ENCODE assay signal across 8 mouse cellular contexts in genomic region chr12:73585850-73586249, GRCm38 (mm10). TPM values are rescaled to one million over a fixed set of nuclear protein-coding genes. Genes with fewer than 3 reads are reported as not detected.
DNase-seq lines count a peak whose midpoint lies in the region; ATAC-seq and TF ChIP-seq lines count a peak whose summit lies in the region.

No protein-coding gene starts in this region.

- peak overlapping the region; percentile 96 for H3K4me2 ChIP-seq in kidney, postnatal 0 days (ENCODE audit: low read length)
- H3K4me2 ChIP-seq in embryonic facial prominence, embryonic 15.5 days (replicated peaks) = peak overlapping the region; percentile 88
- H3K4me2 ChIP-seq in neural tube, embryonic 13.5 days = peak overlapping the region; percentile 80

- no peak for DNase-seq in kidney, postnatal 0 days (ENCODE audit: low spot score)
- no peak for DNase-seq in kidney, adult 8-10 months
- DNase-seq in limb, embryonic 10.5 days (ENCODE audit: low spot score) = no peak
- DNase-seq in layer of hippocampus, adult 11-12 months (ENCODE audit: low spot score) = no peak
- no peak for DNase-seq in urinary bladder, postnatal 36 days (ENCODE audit: low spot score in 2 of 2)
- DNase-seq in frontal cortex, postnatal 10 days (ENCODE audit: low spot score in 2 of 2) = no peak

- H3K4me1 ChIP-seq in kidney, postnatal 0 days (replicated peaks; ENCODE audit: insufficient read depth, low read length) = no peaks in the 10 kb centered on the region
- peaks cover 18% of the 10 kb centered on the region for H3K4me1 ChIP-seq in embryonic facial prominence, embryonic 15.5 days
- H3K4me1 ChIP-seq in limb, embryonic 10.5 days = peaks cover 24% of the 10 kb centered on the region
- H3K4me1 ChIP-seq in neural tube, embryonic 13.5 days (replicated peaks) = peaks cover 21% of the 10 kb centered on the region

- WGBS in kidney, postnatal 0 days = 3% methylated on average over 7 of the region's 7 CpGs
- 2% methylated on average over 7 of the region's 7 CpGs for WGBS in embryonic facial prominence, embryonic 15.5 days
- WGBS in limb, embryonic 10.5 days = 5% methylated on average over 7 of the region's 7 CpGs
- WGBS in neural tube, embryonic 13.5 days = 4% methylated on average over 7 of the region's 7 CpGs

- H3K36me3 ChIP-seq in kidney, postnatal 0 days (ENCODE audit: insufficient read depth, low read length) = no peaks in the 10 kb centered on the region
- H3K36me3 ChIP-seq in embryonic facial prominence, embryonic 15.5 days = no peaks in the 10 kb centered on the region
- H3K36me3 ChIP-seq in limb, embryonic 10.5 days = no peaks in the 10 kb centered on the region
- no peaks in the 10 kb centered on the region for H3K36me3 ChIP-seq in neural tube, embryonic 13.5 days

- H3K4me3 ChIP-seq in kidney, postnatal 0 days (replicated peaks; ENCODE audit: low read depth, low read length) = peak overlapping the region; percentile 75
- H3K4me3 ChIP-seq in embryonic facial prominence, embryonic 15.5 days (replicated peaks) = peak overlapping the region; percentile 80
- H3K4me3 ChIP-seq in limb, embryonic 10.5 days = peak overlapping the region; percentile 65
- peak overlapping the region; percentile 71 for H3K4me3 ChIP-seq in neural tube, embryonic 13.5 days

- peaks cover 5% of the 10 kb centered on the region; the same call in 1 of the 2 replicates for H3K27me3 ChIP-seq in kidney, postnatal 0 days (ENCODE audit: insufficient read depth, low read length)
- H3K27me3 ChIP-seq in embryonic facial prominence, embryonic 15.5 days = no peaks in the 10 kb centered on the region
- H3K27me3 ChIP-seq in limb, embryonic 10.5 days (ENCODE audit: low read depth, poor library complexity, severe bottlenecking) = peaks cover 72% of the 10 kb centered on the region
- peaks cover 57% of the 10 kb centered on the region for H3K27me3 ChIP-seq in neural tube, embryonic 13.5 days

- H3K9me3 ChIP-seq in kidney, postnatal 0 days (replicated peaks; ENCODE audit: low read length) = no peaks in the 10 kb centered on the region
- no peaks in the 10 kb centered on the region for H3K9me3 ChIP-seq in embryonic facial prominence, embryonic 15.5 days (replicated peaks)
- H3K9me3 ChIP-seq in limb, embryonic 10.5 days (replicated peaks) = no peaks in the 10 kb centered on the region
- H3K9me3 ChIP-seq in neural tube, embryonic 13.5 days = no peaks in the 10 kb centered on the region

- TF ChIP-seq CTCF in kidney, postnatal 0 days (IDR thresholded peaks at IDR 0.05; ENCODE audit: low read depth) = no peak

- ATAC-seq in kidney, postnatal 0 days (replicated peaks; ENCODE audit: low FRiP score, low read depth) = no peak
- no peak for ATAC-seq in embryonic facial prominence, embryonic 15.5 days (ENCODE audit: insufficient number of reproducible peaks, low FRiP score, low TSS enrichment, low read depth)
- no peak for ATAC-seq in neural tube, embryonic 13.5 days (ENCODE audit: low read depth)

- peak overlapping the region; percentile 81 for H3K9ac ChIP-seq in kidney, postnatal 0 days (ENCODE audit: low read depth, low read length)
- H3K9ac ChIP-seq in embryonic facial prominence, embryonic 15.5 days = peak overlapping the region; percentile 70; the same call in 1 of the 2 replicates
- H3K9ac ChIP-seq in neural tube, embryonic 13.5 days = peak overlapping the region; percentile 83

- H3K27ac ChIP-seq in kidney, postnatal 0 days = no peak overlapping the region
- 0 out of 2 replicates have a peak overlapping the region, but pooled peaks have one; percentile 19 for H3K27ac ChIP-seq in embryonic facial prominence, embryonic 15.5 days (replicated peaks)
- H3K27ac ChIP-seq in limb, embryonic 10.5 days = no peak overlapping the region
- H3K27ac ChIP-seq in neural tube, embryonic 13.5 days (replicated peaks) = no peak overlapping the region

RNA-seq across cellular contexts. Expression of gene Prkch, which starts 1.3 kb away (rescaled TPM):
- polyA plus RNA-seq in kidney, postnatal 0 days (2015; fragmentation: Nextera tagmentation; extraction: Ambion mirVana) = 10.4 and 11.2 TPM in 2 replicates
- polyA plus RNA-seq in embryonic facial prominence, embryonic 15.5 days (2015; fragmentation: Nextera tagmentation; extraction: Ambion mirVana) = 20.0 and 21.0 TPM in 2 replicates
- polyA plus RNA-seq in limb, embryonic 10.5 days (2016; fragmentation: Nextera tagmentation; extraction: Ambion mirVana) = 6.4 and 7.4 TPM in 2 replicates
- polyA plus RNA-seq in neural tube, embryonic 13.5 days (2015; fragmentation: Nextera tagmentation; extraction: Ambion mirVana) = 9.6 and 11.8 TPM in 2 replicates

RNA-seq across cellular contexts. Expression of gene Tmem30b, which starts 39.7 kb away (rescaled TPM):
- 31.2 and 31.9 TPM in 2 replicates for polyA plus RNA-seq in kidney, postnatal 0 days (2015; fragmentation: Nextera tagmentation; extraction: Ambion mirVana)
- 14.8 and 17.5 TPM in 2 replicates for polyA plus RNA-seq in embryonic facial prominence, embryonic 15.5 days (2015; fragmentation: Nextera tagmentation; extraction: Ambion mirVana)
- polyA plus RNA-seq in limb, embryonic 10.5 days (2016; fragmentation: Nextera tagmentation; extraction: Ambion mirVana) = 9.1 and 15.7 TPM in 2 replicates
- 0.45 and 0.61 TPM in 2 replicates for polyA plus RNA-seq in neural tube, embryonic 13.5 days (2015; fragmentation: Nextera tagmentation; extraction: Ambion mirVana)
